Mouse (Mus musculus): ENCODE data around the gene Uba7. TPM values are rescaled to one million over a fixed set of nuclear protein-coding genes. Genes with fewer than 3 reads are reported as not detected.

The Uba7 gene
- polyA plus RNA-seq, 1 experiment = not detected

DNA sequence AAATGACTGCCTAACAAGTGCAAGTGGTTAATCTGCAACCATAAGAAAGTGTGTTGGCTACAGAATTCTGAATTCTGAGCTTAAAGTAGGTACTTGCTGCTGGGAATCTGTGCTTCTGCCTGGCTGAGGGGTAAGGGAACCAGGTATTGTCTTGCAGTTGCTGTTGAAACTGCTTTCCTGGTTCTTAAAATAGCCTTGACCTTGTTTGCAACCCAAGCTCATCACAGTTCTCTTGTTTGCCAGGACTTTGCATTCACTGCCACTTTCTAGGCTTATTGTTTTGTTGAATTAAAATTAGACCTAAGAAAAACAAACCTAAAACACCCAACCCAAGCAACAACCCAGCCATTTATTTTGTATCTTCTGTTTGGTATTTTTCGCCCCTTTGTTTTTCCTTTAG, 45.4 kb downstream of the Uba7 start:
- no peak overlapping the region for H3K4me3 ChIP-seq (ENCODE audit: insufficient read depth, low read depth, low read length)
- TF ChIP-seq CTCF (IDR thresholded peaks at IDR 0.05; ENCODE audit: insufficient read depth, low read depth, low read length) (no peak), POLR2A (IDR thresholded peaks at IDR 0.05; ENCODE audit: insufficient read depth, low read depth, low read length) (no peak)
- 71% methylated on average over 1 of the region's 1 CpGs for WGBS
- no peak overlapping the region for H3K27ac ChIP-seq (ENCODE audit: insufficient read depth, low read depth, low read length)
- H3K4me1 ChIP-seq (ENCODE audit: control insufficient read depth, insufficient read depth, low read length) = peaks cover 9% of the 10 kb centered on the region

DNA sequence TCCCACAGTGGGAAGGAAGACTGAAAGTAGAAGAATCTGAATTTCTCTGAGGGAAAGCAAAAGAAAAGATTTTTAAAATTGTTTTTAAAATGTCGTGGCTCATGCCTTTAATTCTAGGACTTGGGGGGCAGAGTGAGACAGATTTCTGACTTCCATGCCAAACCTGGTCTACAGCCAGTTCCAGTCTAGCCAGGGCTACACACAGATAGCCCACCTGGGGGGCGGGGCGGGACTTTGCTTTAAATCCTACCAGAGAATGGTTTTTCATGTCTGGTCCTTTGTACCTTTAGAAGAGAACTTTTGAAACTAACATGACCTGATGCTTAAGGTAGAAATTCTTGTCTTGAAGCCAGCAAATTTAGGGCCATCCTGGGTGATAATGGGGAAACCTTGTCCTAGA, 47.9 kb downstream of the Uba7 start:
- H3K4me1 ChIP-seq (ENCODE audit: control insufficient read depth, insufficient read depth, low read length) = peaks cover 8% of the 10 kb centered on the region
- WGBS = 76% methylated on average over 3 of the region's 3 CpGs
- no peak overlapping the region for H3K4me3 ChIP-seq (ENCODE audit: insufficient read depth, low read depth, low read length)
- no peak for TF ChIP-seq POLR2A (IDR thresholded peaks at IDR 0.05; ENCODE audit: insufficient read depth, low read depth, low read length)
- no peak for TF ChIP-seq CTCF (IDR thresholded peaks at IDR 0.05; ENCODE audit: insufficient read depth, low read depth, low read length)
- H3K27ac ChIP-seq (ENCODE audit: insufficient read depth, low read depth, low read length) = no peak overlapping the region

GRCm38 (mm10) chr9:108026584-108026983, 51.3 kb downstream of the Uba7 start:
- Histone ChIP-seq H3K27ac (ENCODE audit: insufficient read depth, low read depth, low read length) (no peak overlapping the region), H3K4me3 (ENCODE audit: insufficient read depth, low read depth, low read length) (no peak overlapping the region), H3K4me1 (ENCODE audit: control insufficient read depth, insufficient read depth, low read length) (peaks cover 6% of the 10 kb centered on the region)
- 73% methylated on average over 3 of the region's 3 CpGs for WGBS
- TF ChIP-seq CTCF (IDR thresholded peaks at IDR 0.05; ENCODE audit: insufficient read depth, low read depth, low read length) = no peak
- TF ChIP-seq POLR2A (IDR thresholded peaks at IDR 0.05; ENCODE audit: insufficient read depth, low read depth, low read length) = no peak

DNA sequence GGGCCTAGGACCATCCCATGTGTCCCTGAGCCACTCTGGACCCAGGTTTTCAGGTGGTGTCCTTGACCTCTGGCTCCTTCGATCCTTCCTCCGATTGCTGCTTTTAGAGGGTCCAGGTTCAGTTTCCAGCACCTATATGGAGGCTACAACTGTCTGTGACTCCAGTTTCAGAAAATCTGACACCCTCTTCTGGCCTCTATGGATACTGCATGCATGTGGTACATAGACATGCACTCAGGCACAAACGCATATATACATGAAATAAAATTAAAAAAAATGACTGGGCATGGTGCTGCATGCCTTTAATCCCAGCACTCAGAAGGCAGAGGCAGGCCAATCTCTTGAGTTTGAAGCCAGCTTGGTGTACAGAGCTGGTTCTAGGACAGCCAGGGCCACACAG, 52.6 kb downstream of the Uba7 start:
- no peak for TF ChIP-seq POLR2A (IDR thresholded peaks at IDR 0.05; ENCODE audit: insufficient read depth, low read depth, low read length)
- TF ChIP-seq CTCF (IDR thresholded peaks at IDR 0.05; ENCODE audit: insufficient read depth, low read depth, low read length) = no peak
- WGBS = 98% methylated on average over 3 of the region's 3 CpGs
- Histone ChIP-seq H3K4me3 (ENCODE audit: insufficient read depth, low read depth, low read length) (no peak overlapping the region), H3K4me1 (ENCODE audit: control insufficient read depth, insufficient read depth, low read length) (peaks cover 4% of the 10 kb centered on the region), H3K27ac (ENCODE audit: insufficient read depth, low read depth, low read length) (no peak overlapping the region)

DNA sequence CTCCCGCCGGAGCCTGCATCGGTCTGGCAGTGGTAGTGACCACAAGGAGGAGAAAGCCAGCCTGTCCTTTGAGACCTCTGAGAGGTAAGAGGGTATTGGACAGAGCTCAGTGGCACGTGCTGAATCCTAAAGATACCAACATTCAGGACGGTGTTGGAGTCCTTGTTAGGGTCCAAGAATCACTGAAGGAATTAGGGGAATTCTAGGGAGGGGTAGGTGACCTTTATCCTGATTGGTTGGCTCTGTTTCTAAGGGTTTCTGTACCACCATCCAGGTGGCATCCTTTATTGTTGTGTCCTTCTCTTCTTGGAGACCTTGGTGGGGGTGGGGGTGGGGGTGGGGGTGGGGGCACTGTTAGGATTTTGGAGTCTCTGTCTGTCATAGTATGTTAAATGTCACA, 56.8 kb downstream of the Uba7 start:
- Histone ChIP-seq H3K4me1 (ENCODE audit: control insufficient read depth, insufficient read depth, low read length) (no peaks in the 10 kb centered on the region; the same call in 1 of the 2 replicates), H3K27ac (ENCODE audit: insufficient read depth, low read depth, low read length) (no peak overlapping the region), H3K4me3 (ENCODE audit: insufficient read depth, low read depth, low read length) (no peak overlapping the region)
- TF ChIP-seq POLR2A (IDR thresholded peaks at IDR 0.05; ENCODE audit: insufficient read depth, low read depth, low read length) (no peak), CTCF (IDR thresholded peaks at IDR 0.05; ENCODE audit: insufficient read depth, low read depth, low read length) (no peak)
- WGBS = 89% methylated on average over 5 of the region's 5 CpGs

Other genes with a start within 250 kb of the Uba7 start
- gene Rbm5, start 204.5 kb upstream of the Uba7 start, polyA plus RNA-seq (2012; ENCODE audit: insufficient read depth, insufficient read length, low replicate concordance, missing spikeins) = 401 and 773 TPM in 2 replicates
- 246 and 345 TPM in 2 replicates for gene Rbm6, start 102.3 kb upstream of the Uba7 start, polyA plus RNA-seq (2012; ENCODE audit: insufficient read depth, insufficient read length, low replicate concordance, missing spikeins)
- not detected in 2 replicates for gene Mon1a, start 87.4 kb upstream of the Uba7 start, polyA plus RNA-seq (2012; ENCODE audit: insufficient read depth, insufficient read length, low replicate concordance, missing spikeins)
- not detected in 2 replicates for gene Mst1r, start 68.6 kb upstream of the Uba7 start, polyA plus RNA-seq (2012; ENCODE audit: insufficient read depth, insufficient read length, low replicate concordance, missing spikeins)
- not detected in 2 replicates for gene Actl11, start 47.0 kb upstream of the Uba7 start, polyA plus RNA-seq (2012; ENCODE audit: insufficient read depth, insufficient read length, low replicate concordance, missing spikeins)
- not detected in 2 replicates for gene Camkv, start 39.8 kb upstream of the Uba7 start, polyA plus RNA-seq (2012; ENCODE audit: insufficient read depth, insufficient read length, low replicate concordance, missing spikeins)
- gene Traip, start 25.4 kb upstream of the Uba7 start, polyA plus RNA-seq (2012; ENCODE audit: insufficient read depth, insufficient read length, low replicate concordance, missing spikeins) = not detected in 2 replicates
- gene Gm20661, start 7.6 kb downstream of the Uba7 start, polyA plus RNA-seq (2012; ENCODE audit: insufficient read depth, insufficient read length, low replicate concordance, missing spikeins) = not detected in 2 replicates
- gene Inka1, start 10.4 kb downstream of the Uba7 start, polyA plus RNA-seq (2012; ENCODE audit: insufficient read depth, insufficient read length, low replicate concordance, missing spikeins) = not detected in 2 replicates
- not detected in 2 replicates for gene Cdhr4, start 17.0 kb downstream of the Uba7 start, polyA plus RNA-seq (2012; ENCODE audit: insufficient read depth, insufficient read length, low replicate concordance, missing spikeins)
- not detected in 2 replicates for gene Gm20662, start 20.8 kb downstream of the Uba7 start, polyA plus RNA-seq (2012; ENCODE audit: insufficient read depth, insufficient read length, low replicate concordance, missing spikeins)
- gene Ip6k1, start 27.0 kb downstream of the Uba7 start, polyA plus RNA-seq (2012; ENCODE audit: insufficient read depth, insufficient read length, low replicate concordance, missing spikeins) = 406 TPM in 1 of 2 replicates, not detected in the other
- not detected in 2 replicates for gene Gmppb, start 73.7 kb downstream of the Uba7 start, polyA plus RNA-seq (2012; ENCODE audit: insufficient read depth, insufficient read length, low replicate concordance, missing spikeins)
- not detected in 2 replicates for gene Amigo3, start 77.7 kb downstream of the Uba7 start, polyA plus RNA-seq (2012; ENCODE audit: insufficient read depth, insufficient read length, low replicate concordance, missing spikeins)
- gene Mst1, start 104.9 kb downstream of the Uba7 start, polyA plus RNA-seq (2012; ENCODE audit: insufficient read depth, insufficient read length, low replicate concordance, missing spikeins) = not detected in 2 replicates
- gene Rnf123, start 107.8 kb downstream of the Uba7 start, polyA plus RNA-seq (2012; ENCODE audit: insufficient read depth, insufficient read length, low replicate concordance, missing spikeins) = not detected in 2 replicates
- not detected in 2 replicates for gene Apeh, start 119.1 kb downstream of the Uba7 start, polyA plus RNA-seq (2012; ENCODE audit: insufficient read depth, insufficient read length, low replicate concordance, missing spikeins)
- gene Bsn, start 214.9 kb downstream of the Uba7 start, polyA plus RNA-seq (2012; ENCODE audit: insufficient read depth, insufficient read length, low replicate concordance, missing spikeins) = not detected in 2 replicates

Data from olfactory bulb, adult 2 months (tissue).